Mouse (Mus musculus): ENCODE data around the gene Dnajc11. TPM values are rescaled to one million over a fixed set of nuclear protein-coding genes. Genes with fewer than 3 reads are reported as not detected.

Dnajc11 gene
- polyA plus RNA-seq, 1 experiment from 2014 or later = 74.5 TPM

GRCm38 (mm10) chr4:152008148-152008500 lies 74.6 kb downstream of the Dnajc11 start:
- Histone ChIP-seq H3K36me3 (ENCODE audit: control insufficient read depth, insufficient read depth, low read length) (peaks cover 8% of the 10 kb centered on the region; the same call in 1 of the 2 replicates), H3K4me3 (ENCODE audit: low read length) (peak overlapping the region; percentile 81), H3K9ac (ENCODE audit: low read depth, low read length) (peak overlapping the region; percentile 72; the same call in 1 of the 2 replicates), H3K4me2 (replicated peaks; ENCODE audit: low read depth, low read length) (peak overlapping the region; percentile 98), H3K4me1 (ENCODE audit: control insufficient read depth, insufficient read depth, low read length) (peaks cover 28% of the 10 kb centered on the region), H3K27me3 (ENCODE audit: control insufficient read depth, insufficient read depth, low read length) (no peaks in the 10 kb centered on the region), H3K27ac (ENCODE audit: low read depth, low read length) (0 out of 2 replicates have a peak overlapping the region, but pooled peaks have one; percentile 30), H3K9me3 (ENCODE audit: control insufficient read depth, low read length) (no peaks in the 10 kb centered on the region)
- ATAC-seq (ENCODE audit: low FRiP score, low TSS enrichment) = no peak
- under 1% methylated on average over 14 of the region's 14 CpGs for WGBS

GRCm38 (mm10) chr4:152008622-152009075 lies 75.2 kb downstream of the Dnajc11 start, which contains the start of gene Klhl21:
TSS of gene Klhl21 (plus strand) at chr4:152008803.
- peak within 1 kb of the TSS; percentile 72 for H3K9ac ChIP-seq (ENCODE audit: low read depth, low read length)
- H3K27ac ChIP-seq (ENCODE audit: low read depth, low read length) = peak within 1 kb of the TSS; percentile 83
- H3K36me3 ChIP-seq (ENCODE audit: control insufficient read depth, insufficient read depth, low read length) = peaks cover 13% of the 10 kb centered on the region
- peaks cover 28% of the 10 kb centered on the region for H3K4me1 ChIP-seq (ENCODE audit: control insufficient read depth, insufficient read depth, low read length)
- peak within 1 kb of the TSS; percentile 81 for H3K4me3 ChIP-seq (ENCODE audit: low read length)
- peak within 1 kb of the TSS; percentile 98 for H3K4me2 ChIP-seq (replicated peaks; ENCODE audit: low read depth, low read length)
- peak; percentile 91 for ATAC-seq (ENCODE audit: low FRiP score, low TSS enrichment)
- H3K27me3 ChIP-seq (ENCODE audit: control insufficient read depth, insufficient read depth, low read length) = no peaks in the 10 kb centered on the region
- no peaks in the 10 kb centered on the region for H3K9me3 ChIP-seq (ENCODE audit: control insufficient read depth, low read length)
- under 1% methylated on average over 45 of the region's 45 CpGs for WGBS

- no peaks in the 10 kb centered on the region for H3K9me3 ChIP-seq (ENCODE audit: control insufficient read depth, low read length)
- ATAC-seq (ENCODE audit: low FRiP score, low TSS enrichment) = peak; percentile 34
- H3K27ac ChIP-seq (ENCODE audit: low read depth, low read length) = peak overlapping the region; percentile 83
- no peaks in the 10 kb centered on the region for H3K27me3 ChIP-seq (ENCODE audit: control insufficient read depth, insufficient read depth, low read length)
- WGBS = under 1% methylated on average over 114 of the region's 115 CpGs
- H3K4me2 ChIP-seq (replicated peaks; ENCODE audit: low read depth, low read length) = peak overlapping the region; percentile 98
- peak overlapping the region; percentile 81 for H3K4me3 ChIP-seq (ENCODE audit: low read length)
- peaks cover 20% of the 10 kb centered on the region for H3K36me3 ChIP-seq (ENCODE audit: control insufficient read depth, insufficient read depth, low read length)
- H3K4me1 ChIP-seq (ENCODE audit: control insufficient read depth, insufficient read depth, low read length) = peaks cover 28% of the 10 kb centered on the region
- peak overlapping the region; percentile 72 for H3K9ac ChIP-seq (ENCODE audit: low read depth, low read length)
These were observed 75.9 kb downstream of the Dnajc11 start for GRCm38 (mm10) chr4:152009076-152010051.

GRCm38 (mm10) chr4:152010091-152010706 lies 76.7 kb downstream of the Dnajc11 start:
- H3K4me1 ChIP-seq (ENCODE audit: control insufficient read depth, insufficient read depth, low read length) = peaks cover 28% of the 10 kb centered on the region
- H3K27ac ChIP-seq (ENCODE audit: low read depth, low read length) = no peak overlapping the region
- H3K9ac ChIP-seq (ENCODE audit: low read depth, low read length) = peak overlapping the region; percentile 72; the same call in 1 of the 2 replicates
- peak overlapping the region; percentile 98 for H3K4me2 ChIP-seq (replicated peaks; ENCODE audit: low read depth, low read length)
- WGBS = 1% methylated on average over 10 of the region's 10 CpGs
- peaks cover 28% of the 10 kb centered on the region for H3K36me3 ChIP-seq (ENCODE audit: control insufficient read depth, insufficient read depth, low read length)
- H3K27me3 ChIP-seq (ENCODE audit: control insufficient read depth, insufficient read depth, low read length) = no peaks in the 10 kb centered on the region
- H3K4me3 ChIP-seq (ENCODE audit: low read length) = peak overlapping the region; percentile 81
- no peak for ATAC-seq (ENCODE audit: low FRiP score, low TSS enrichment)
- H3K9me3 ChIP-seq (ENCODE audit: control insufficient read depth, low read length) = no peaks in the 10 kb centered on the region

DNA sequence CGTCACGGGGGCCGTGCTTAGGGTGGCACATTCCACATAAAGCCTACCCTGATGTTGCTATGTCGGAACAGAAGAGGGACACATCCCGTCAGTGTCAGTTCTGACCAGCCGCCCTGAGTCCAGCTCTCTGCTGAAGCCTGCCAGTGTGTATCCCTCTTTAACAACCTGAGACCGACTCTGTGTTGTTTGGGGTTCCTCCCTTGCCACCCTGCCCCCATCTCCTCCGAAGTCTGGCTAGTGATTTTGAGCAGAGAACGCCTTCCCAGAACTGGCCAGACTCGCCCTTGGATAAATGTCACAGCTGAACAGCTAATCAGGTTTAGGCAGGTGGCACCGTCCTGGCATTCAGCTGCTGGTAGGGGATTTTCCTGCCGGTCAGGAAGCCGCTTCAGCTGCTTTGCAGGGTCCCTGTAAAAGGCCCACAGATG lies 77.2 kb downstream of the Dnajc11 start:
- WGBS = 12% methylated on average over 13 of the region's 13 CpGs
- ATAC-seq (ENCODE audit: low FRiP score, low TSS enrichment) = no peak
- peaks cover 28% of the 10 kb centered on the region for H3K4me1 ChIP-seq (ENCODE audit: control insufficient read depth, insufficient read depth, low read length)

DNA sequence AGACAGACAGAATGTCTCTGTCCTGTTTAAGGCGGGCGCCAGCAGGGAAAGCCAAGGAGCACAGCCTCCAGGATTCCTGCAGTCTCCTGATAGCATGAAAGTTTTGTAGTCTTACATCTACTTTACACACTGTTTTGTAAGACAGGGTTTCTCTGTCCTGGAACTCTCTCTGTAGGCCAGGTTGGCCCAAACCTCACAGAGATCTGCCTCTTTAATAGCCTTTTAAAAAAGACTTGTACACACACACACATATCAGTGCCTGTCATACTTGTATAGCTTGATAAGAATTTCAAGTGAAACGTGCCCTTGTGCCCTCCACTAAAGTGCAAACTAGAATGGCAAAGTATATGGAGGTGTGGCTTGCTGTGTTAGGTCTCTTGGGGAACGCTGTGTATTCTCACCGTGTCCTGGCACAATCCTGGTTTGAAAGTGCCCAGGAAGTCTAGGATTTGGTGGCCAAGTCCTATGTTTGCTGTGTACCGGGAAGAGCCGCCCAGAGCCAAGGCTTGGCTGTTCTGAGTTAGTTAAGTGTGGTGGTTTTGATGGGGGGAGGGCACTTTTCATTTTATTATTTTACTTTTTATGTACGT lies 77.8 kb downstream of the Dnajc11 start:
- Histone ChIP-seq H3K4me2 (replicated peaks; ENCODE audit: low read depth, low read length) (peak overlapping the region; percentile 98), H3K4me3 (ENCODE audit: low read length) (peak overlapping the region; percentile 81; the same call in 1 of the 2 replicates), H3K27ac (ENCODE audit: low read depth, low read length) (no peak overlapping the region), H3K4me1 (ENCODE audit: control insufficient read depth, insufficient read depth, low read length) (peaks cover 28% of the 10 kb centered on the region), H3K27me3 (ENCODE audit: control insufficient read depth, insufficient read depth, low read length) (no peaks in the 10 kb centered on the region), H3K9me3 (ENCODE audit: control insufficient read depth, low read length) (no peaks in the 10 kb centered on the region), H3K9ac (ENCODE audit: low read depth, low read length) (peak overlapping the region; percentile 25; the same call in 1 of the 2 replicates), H3K36me3 (ENCODE audit: control insufficient read depth, insufficient read depth, low read length) (peaks cover 38% of the 10 kb centered on the region)
- WGBS = 82% methylated on average over 8 of the region's 8 CpGs
- ATAC-seq (ENCODE audit: low FRiP score, low TSS enrichment) = no peak

More for the DNA sequence above, 77.2 kb downstream of the Dnajc11 start:
- H3K36me3 ChIP-seq (ENCODE audit: control insufficient read depth, insufficient read depth, low read length) = peaks cover 33% of the 10 kb centered on the region
- no peaks in the 10 kb centered on the region for H3K9me3 ChIP-seq (ENCODE audit: control insufficient read depth, low read length)
- H3K4me2 ChIP-seq (replicated peaks; ENCODE audit: low read depth, low read length) = peak overlapping the region; percentile 98
- no peaks in the 10 kb centered on the region for H3K27me3 ChIP-seq (ENCODE audit: control insufficient read depth, insufficient read depth, low read length)
- peak overlapping the region; percentile 72; the same call in 1 of the 2 replicates for H3K9ac ChIP-seq (ENCODE audit: low read depth, low read length)
- no peak overlapping the region for H3K27ac ChIP-seq (ENCODE audit: low read depth, low read length)
- H3K4me3 ChIP-seq (ENCODE audit: low read length) = peak overlapping the region; percentile 81

DNA sequence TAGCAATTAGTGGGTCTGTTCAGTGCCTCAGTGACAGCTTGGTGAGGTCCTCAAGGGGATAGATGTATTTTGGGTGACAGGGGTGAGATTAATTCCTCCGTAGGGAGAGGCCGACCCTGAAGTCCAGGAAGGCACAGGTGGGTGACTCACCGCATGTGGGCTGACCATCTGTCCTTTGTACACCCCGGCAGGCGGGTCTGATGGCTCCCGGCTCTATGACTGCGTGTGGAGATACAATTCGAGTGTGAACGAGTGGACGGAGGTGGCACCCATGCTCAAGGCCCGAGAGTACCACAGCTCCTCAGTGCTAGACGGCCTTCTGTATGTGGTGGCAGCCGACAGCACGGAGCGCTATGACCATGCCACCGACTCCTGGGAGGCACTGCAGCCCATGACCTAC lies 78.6 kb downstream of the Dnajc11 start:
- no peak overlapping the region for H3K4me2 ChIP-seq (replicated peaks; ENCODE audit: low read depth, low read length)
- H3K27me3 ChIP-seq (ENCODE audit: control insufficient read depth, insufficient read depth, low read length) = no peaks in the 10 kb centered on the region
- peaks cover 43% of the 10 kb centered on the region for H3K36me3 ChIP-seq (ENCODE audit: control insufficient read depth, insufficient read depth, low read length)
- H3K9me3 ChIP-seq (ENCODE audit: control insufficient read depth, low read length) = no peaks in the 10 kb centered on the region
- ATAC-seq (ENCODE audit: low FRiP score, low TSS enrichment) = no peak
- 93% methylated on average over 16 of the region's 16 CpGs for WGBS
- no peak overlapping the region for H3K9ac ChIP-seq (ENCODE audit: low read depth, low read length)
- H3K27ac ChIP-seq (ENCODE audit: low read depth, low read length) = no peak overlapping the region
- no peak overlapping the region for H3K4me3 ChIP-seq (ENCODE audit: low read length)
- peaks cover 28% of the 10 kb centered on the region for H3K4me1 ChIP-seq (ENCODE audit: control insufficient read depth, insufficient read depth, low read length)

- no peak overlapping the region for H3K4me3 ChIP-seq (ENCODE audit: low read length)
- peaks cover 19% of the 10 kb centered on the region for H3K4me1 ChIP-seq (ENCODE audit: control insufficient read depth, insufficient read depth, low read length)
- H3K27me3 ChIP-seq (ENCODE audit: control insufficient read depth, insufficient read depth, low read length) = no peaks in the 10 kb centered on the region
- ATAC-seq (ENCODE audit: low FRiP score, low TSS enrichment) = no peak
- WGBS = 83% methylated on average over 12 of the region's 12 CpGs
- H3K4me2 ChIP-seq (replicated peaks; ENCODE audit: low read depth, low read length) = no peak overlapping the region
- H3K36me3 ChIP-seq (ENCODE audit: control insufficient read depth, insufficient read depth, low read length) = peaks cover 50% of the 10 kb centered on the region
- no peaks in the 10 kb centered on the region for H3K9me3 ChIP-seq (ENCODE audit: control insufficient read depth, low read length)
- no peak overlapping the region for H3K9ac ChIP-seq (ENCODE audit: low read depth, low read length)
- no peak overlapping the region for H3K27ac ChIP-seq (ENCODE audit: low read depth, low read length)
These were observed 79.7 kb downstream of the Dnajc11 start for GRCm38 (mm10) chr4:152013036-152013813.
